Mouse (Mus musculus): ENCODE measurements around the gene Best2.

- TF ChIP-seq MYC (IDR thresholded peaks at IDR 0.05; ENCODE audit: low read depth, low read length) (peak; percentile 90), E2F4 (IDR thresholded peaks at IDR 0.05; ENCODE audit: borderline replicate concordance, low read depth, low read length) (no peak), ETS1 (IDR thresholded peaks at IDR 0.05; ENCODE audit: low read depth, low read length) (peak; percentile 6; the same call in 1 of the 2 replicates), ZKSCAN1 (IDR thresholded peaks at IDR 0.05; ENCODE audit: low read depth, low read length) (no peak), POLR2A (IDR thresholded peaks at IDR 0.05; ENCODE audit: control insufficient read depth in 1 of 2, insufficient read depth in 1 of 2, low read depth in 1 of 2, low read length in 2 of 2, poor library complexity in 1 of 2) (peak; percentile 63 to 94; a peak in 3 of 4 replicates), CHD2 (IDR thresholded peaks at IDR 0.05; ENCODE audit: low read length) (no peak), CTCF (IDR thresholded peaks at IDR 0.05 in 2 of 3, conservative IDR thresholded peaks at IDR 0.05 in 1 of 3; ENCODE audit: control insufficient read depth in 1 of 3, insufficient read depth in 1 of 3, low read depth in 2 of 3, low read length in 3 of 3, poor library complexity in 1 of 3, severe bottlenecking in 1 of 3) (no peak), EP300 (IDR thresholded peaks at IDR 0.05; ENCODE audit: low read depth in 1 of 2, low read length in 2 of 2) (peak in 1 of 2 experiments; percentile 17; a peak in 1 of 4 replicates)
Observed at GRCm38 (mm10) chr8:84969241-84970134, 44.8 kb downstream of the Best2 start, which contains the start of the genes Gm49661, Prdx2 and Rnaseh2a.

Measured in MEL (cell line).